Mouse (Mus musculus): Measurements from ENCODE around the gene Stk32c. TPM values are rescaled to one million over a fixed set of nuclear protein-coding genes. Genes with fewer than 3 reads are reported as not detected.
A peak's percentile ranks its signal among the peaks of the same experiment; 100 is the strongest.

The Stk32c gene
- polyA plus RNA-seq, 1 experiment from 2014 or later: 0.12 TPM

DNA sequence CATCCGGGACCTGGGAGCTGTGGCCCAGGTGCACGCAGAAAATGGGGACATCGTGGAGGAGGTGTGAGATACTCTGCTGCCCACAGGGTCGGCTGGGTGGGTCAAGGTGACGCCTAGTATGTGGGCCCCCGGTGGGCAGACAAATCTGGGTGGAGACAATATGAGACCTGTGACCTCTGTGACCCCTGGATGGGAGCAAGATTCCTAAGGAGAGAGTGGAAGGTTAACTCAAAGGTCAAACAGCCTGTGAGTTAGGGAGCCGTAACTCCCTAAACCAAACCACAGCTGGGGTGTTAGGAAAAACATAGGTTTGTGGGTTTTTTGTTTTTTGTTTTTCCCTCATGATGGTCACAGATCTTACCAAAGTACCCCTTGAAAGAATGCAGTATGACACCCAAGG, 119.3 kb downstream of the Stk32c start:
- Histone ChIP-seq H3K27ac (replicated peaks) (no peak overlapping the region), H3K36me3 (replicated peaks) (peaks cover 98% of the 10 kb centered on the region), H3K4me3 (no peak overlapping the region), H3K9me3 (no peaks in the 10 kb centered on the region), H3K27me3 (replicated peaks; ENCODE audit: low read depth, poor library complexity, severe bottlenecking) (0 out of 2 replicates have a peak, but pooled peaks cover under 1% of the 10 kb centered on the region), H3K4me1 (no peaks in the 10 kb centered on the region)
- 77% methylated on average over 7 of the region's 7 CpGs for WGBS
- DNase-seq (ENCODE audit: low spot score): no peak

DNA sequence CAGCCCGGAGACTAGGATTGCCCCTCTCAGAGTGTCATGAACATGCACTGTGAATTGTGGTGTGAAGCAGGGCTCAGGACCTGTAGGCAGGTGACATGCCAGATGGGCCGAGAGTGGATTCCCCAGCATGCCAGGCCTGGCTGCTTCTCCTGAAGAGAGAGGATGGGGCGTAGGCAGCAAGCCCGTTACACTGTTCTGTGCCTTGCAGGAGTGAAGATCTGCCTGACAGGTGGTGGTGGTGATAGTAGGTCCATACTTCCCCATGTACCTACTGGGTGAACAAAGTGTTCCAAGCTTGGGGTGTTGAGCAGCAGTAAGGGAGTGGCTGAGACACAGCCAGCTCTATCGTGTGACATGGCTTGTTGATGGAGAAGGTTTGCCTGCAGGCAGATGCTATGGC, 120.0 kb downstream of the Stk32c start:
- H3K9me3 ChIP-seq: no peaks in the 10 kb centered on the region
- H3K27ac ChIP-seq (replicated peaks): no peak overlapping the region
- DNase-seq (ENCODE audit: low spot score): no peak
- H3K27me3 ChIP-seq (replicated peaks; ENCODE audit: low read depth, poor library complexity, severe bottlenecking): peaks cover 7% of the 10 kb centered on the region; the same call in 1 of the 2 replicates
- WGBS: 89% methylated on average over 5 of the region's 5 CpGs
- peaks cover 95% of the 10 kb centered on the region for H3K36me3 ChIP-seq (replicated peaks)
- no peaks in the 10 kb centered on the region; the same call in 1 of the 2 replicates for H3K4me1 ChIP-seq
- no peak overlapping the region for H3K4me3 ChIP-seq

- no peak for DNase-seq (ENCODE audit: low spot score)
- H3K27me3 ChIP-seq (replicated peaks; ENCODE audit: low read depth, poor library complexity, severe bottlenecking): peaks cover 11% of the 10 kb centered on the region
- WGBS: 85% methylated on average over 5 of the region's 5 CpGs
- H3K4me1 ChIP-seq: peaks cover 4% of the 10 kb centered on the region
- peaks cover 90% of the 10 kb centered on the region for H3K36me3 ChIP-seq (replicated peaks)
- no peak overlapping the region for H3K4me3 ChIP-seq
- no peak overlapping the region for H3K27ac ChIP-seq (replicated peaks)
- H3K9me3 ChIP-seq: no peaks in the 10 kb centered on the region
Measured at GRCm38 (mm10) chr7:139092676-139093075, 120.4 kb downstream of the Stk32c start.

- no peaks in the 10 kb centered on the region for H3K9me3 ChIP-seq
- peaks cover 21% of the 10 kb centered on the region for H3K27me3 ChIP-seq (replicated peaks; ENCODE audit: low read depth, poor library complexity, severe bottlenecking)
- peaks cover 82% of the 10 kb centered on the region for H3K36me3 ChIP-seq (replicated peaks)
- no peak for DNase-seq (ENCODE audit: low spot score)
- 88% methylated on average over 9 of the region's 9 CpGs for WGBS
- no peak overlapping the region for H3K4me3 ChIP-seq
- no peak overlapping the region for H3K27ac ChIP-seq (replicated peaks)
- H3K4me1 ChIP-seq: peaks cover 14% of the 10 kb centered on the region
Measured at GRCm38 (mm10) chr7:139091681-139092080, 121.4 kb downstream of the Stk32c start.

- peaks cover 67% of the 10 kb centered on the region for H3K36me3 ChIP-seq (replicated peaks)
- no peak for DNase-seq (ENCODE audit: low spot score)
- H3K4me1 ChIP-seq: peaks cover 26% of the 10 kb centered on the region
- no peak overlapping the region for H3K27ac ChIP-seq (replicated peaks)
- H3K27me3 ChIP-seq (replicated peaks; ENCODE audit: low read depth, poor library complexity, severe bottlenecking): peaks cover 36% of the 10 kb centered on the region
- no peaks in the 10 kb centered on the region for H3K9me3 ChIP-seq
- no peak overlapping the region for H3K4me3 ChIP-seq
- WGBS: 88% methylated on average over 12 of the region's 12 CpGs
Measured at GRCm38 (mm10) chr7:139089892-139090874, 122.9 kb downstream of the Stk32c start.

DNA sequence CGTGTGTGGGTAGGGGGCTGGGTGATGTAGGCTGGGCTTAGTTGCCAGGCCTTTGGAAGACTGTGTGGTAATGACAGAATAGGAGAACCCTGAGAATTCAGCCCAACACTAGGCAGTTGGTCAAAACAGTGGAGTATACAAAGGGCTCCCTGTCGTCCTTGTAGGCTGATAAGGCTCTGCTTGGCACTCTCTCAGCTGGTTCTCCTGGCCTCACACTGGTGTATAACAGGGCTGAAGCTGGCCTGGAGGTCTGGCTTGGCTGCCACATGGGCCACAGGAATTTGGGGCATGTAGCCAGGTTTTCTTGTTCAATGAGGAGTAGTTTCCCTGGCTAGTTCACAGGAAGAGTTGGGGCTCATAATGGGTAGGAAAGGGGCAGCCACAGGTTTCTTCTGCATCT, 125.3 kb downstream of the Stk32c start:
- peaks cover 29% of the 10 kb centered on the region for H3K4me1 ChIP-seq
- DNase-seq (ENCODE audit: low spot score): no peak
- 69% methylated on average over 2 of the region's 2 CpGs for WGBS
- peaks cover 44% of the 10 kb centered on the region for H3K36me3 ChIP-seq (replicated peaks)
- no peaks in the 10 kb centered on the region for H3K9me3 ChIP-seq
- peak overlapping the region; percentile 79 for H3K4me3 ChIP-seq
- no peak overlapping the region for H3K27ac ChIP-seq (replicated peaks)
- peaks cover 46% of the 10 kb centered on the region for H3K27me3 ChIP-seq (replicated peaks; ENCODE audit: low read depth, poor library complexity, severe bottlenecking)

- 2% methylated on average over 61 of the region's 61 CpGs for WGBS
- Histone ChIP-seq H3K9me3 (no peaks in the 10 kb centered on the region), H3K4me1 (peaks cover 36% of the 10 kb centered on the region), H3K4me3 (peak overlapping the region; percentile 79), H3K27ac (replicated peaks) (peak overlapping the region; percentile 90), H3K36me3 (replicated peaks) (peaks cover 31% of the 10 kb centered on the region), H3K27me3 (replicated peaks; ENCODE audit: low read depth, poor library complexity, severe bottlenecking) (peaks cover 46% of the 10 kb centered on the region)
- DNase-seq (ENCODE audit: low spot score): no peak
Measured at GRCm38 (mm10) chr7:139086195-139087158, 126.6 kb downstream of the Stk32c start.

GRCm38 (mm10) chr7:139085629-139086194, 127.4 kb downstream of the Stk32c start, which contains the start of gene Dpysl4:
Dpysl4 (plus strand) TSS chr7:139086001.
- H3K27me3 ChIP-seq (replicated peaks; ENCODE audit: low read depth, poor library complexity, severe bottlenecking): peaks cover 46% of the 10 kb centered on the region
- peak within 1 kb of the TSS; percentile 79 for H3K4me3 ChIP-seq
- 7% methylated on average over 32 of the region's 32 CpGs for WGBS
- DNase-seq (ENCODE audit: low spot score): peak; percentile 89
- H3K36me3 ChIP-seq (replicated peaks): peaks cover 23% of the 10 kb centered on the region
- peak within 1 kb of the TSS; percentile 90 for H3K27ac ChIP-seq (replicated peaks)
- H3K9me3 ChIP-seq: no peaks in the 10 kb centered on the region
- H3K4me1 ChIP-seq: peaks cover 38% of the 10 kb centered on the region

GRCm38 (mm10) chr7:139084316-139084715, 128.8 kb downstream of the Stk32c start:
- DNase-seq (ENCODE audit: low spot score): no peak
- Histone ChIP-seq H3K4me3 (no peak overlapping the region), H3K36me3 (replicated peaks) (peaks cover 9% of the 10 kb centered on the region), H3K4me1 (peaks cover 41% of the 10 kb centered on the region), H3K27me3 (replicated peaks; ENCODE audit: low read depth, poor library complexity, severe bottlenecking) (peaks cover 46% of the 10 kb centered on the region), H3K27ac (replicated peaks) (no peak overlapping the region), H3K9me3 (no peaks in the 10 kb centered on the region)
- 64% methylated on average over 1 of the region's 1 CpGs for WGBS

DNA sequence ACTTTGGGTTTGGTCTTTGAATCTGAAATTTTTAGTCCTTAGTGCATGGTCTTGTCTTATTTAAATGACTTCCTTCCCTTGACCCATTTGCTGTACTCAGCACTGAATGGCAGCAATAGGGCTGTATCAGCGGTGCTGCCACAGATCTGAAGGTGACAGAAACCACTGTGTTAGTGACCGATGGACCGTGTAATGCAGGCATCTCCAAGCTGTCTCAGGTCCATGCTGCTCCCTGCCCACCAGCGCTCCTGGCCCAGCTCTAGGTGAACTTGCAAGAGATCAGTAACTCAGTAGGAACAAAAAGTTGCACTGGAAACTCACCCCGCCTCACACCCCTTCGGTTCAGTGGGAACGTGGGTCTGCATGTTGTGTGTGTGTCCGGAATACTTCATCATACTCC, 130.8 kb downstream of the Stk32c start:
- 76% methylated on average over 8 of the region's 8 CpGs for WGBS
- Histone ChIP-seq H3K27me3 (replicated peaks; ENCODE audit: low read depth, poor library complexity, severe bottlenecking) (peaks cover 31% of the 10 kb centered on the region), H3K36me3 (replicated peaks) (no peaks in the 10 kb centered on the region), H3K4me3 (no peak overlapping the region), H3K4me1 (peaks cover 51% of the 10 kb centered on the region), H3K27ac (replicated peaks) (no peak overlapping the region), H3K9me3 (no peaks in the 10 kb centered on the region)
- no peak for DNase-seq (ENCODE audit: low spot score)

GRCm38 (mm10) chr7:139081158-139081557, 131.9 kb downstream of the Stk32c start:
- H3K4me3 ChIP-seq: no peak overlapping the region
- no peak for DNase-seq (ENCODE audit: low spot score)
- H3K4me1 ChIP-seq: peaks cover 51% of the 10 kb centered on the region
- no peaks in the 10 kb centered on the region for H3K9me3 ChIP-seq
- H3K27ac ChIP-seq (replicated peaks): no peak overlapping the region
- peaks cover 20% of the 10 kb centered on the region for H3K27me3 ChIP-seq (replicated peaks; ENCODE audit: low read depth, poor library complexity, severe bottlenecking)
- WGBS: 72% methylated on average over 5 of the region's 5 CpGs
- H3K36me3 ChIP-seq (replicated peaks): no peaks in the 10 kb centered on the region

DNA sequence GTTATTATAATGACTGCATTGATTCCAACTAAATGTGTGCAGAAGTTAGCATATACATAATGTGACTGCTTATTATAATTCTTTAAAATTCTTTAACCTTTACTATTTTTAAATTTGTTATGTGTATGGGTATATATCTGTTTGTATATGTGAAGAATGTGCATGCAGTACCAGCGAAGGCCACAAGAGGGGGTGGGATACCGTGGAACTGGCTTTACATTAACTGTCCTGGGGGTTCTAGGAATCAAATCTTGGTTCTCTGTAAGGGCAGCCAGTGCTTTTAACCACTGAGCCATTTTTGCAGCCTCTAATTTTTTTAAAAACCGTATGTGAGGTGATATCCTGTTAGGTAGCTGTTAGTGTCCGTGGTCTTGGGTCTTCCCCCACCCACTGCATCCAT, 132.4 kb downstream of the Stk32c start:
- Histone ChIP-seq H3K27me3 (replicated peaks; ENCODE audit: low read depth, poor library complexity, severe bottlenecking) (peaks cover 15% of the 10 kb centered on the region), H3K36me3 (replicated peaks) (no peaks in the 10 kb centered on the region), H3K9me3 (no peaks in the 10 kb centered on the region), H3K4me3 (no peak overlapping the region), H3K4me1 (peaks cover 52% of the 10 kb centered on the region), H3K27ac (replicated peaks) (no peak overlapping the region)
- DNase-seq (ENCODE audit: low spot score): peak; percentile 39
- 65% methylated on average over 4 of the region's 4 CpGs for WGBS

Measured in embryonic facial prominence, embryonic 10.5 days (tissue).